Mouse (Mus musculus) kidney, postnatal 4 days (tissue): ENCODE results near the gene Saa4.
"Not testable (repeated sequence)": the region's sequence is repeated elsewhere in the genome, so short reads cannot be mapped to it uniquely, and the experiment has no call there.

Experiments used
- DNase-seq, 2 experiments: peaks; one replicate each; pipeline ENCODE4 v3.0.0; 2021; ENCODE audit warnings: mixed read lengths in 2 of 2

The Saa4 gene

DNA sequence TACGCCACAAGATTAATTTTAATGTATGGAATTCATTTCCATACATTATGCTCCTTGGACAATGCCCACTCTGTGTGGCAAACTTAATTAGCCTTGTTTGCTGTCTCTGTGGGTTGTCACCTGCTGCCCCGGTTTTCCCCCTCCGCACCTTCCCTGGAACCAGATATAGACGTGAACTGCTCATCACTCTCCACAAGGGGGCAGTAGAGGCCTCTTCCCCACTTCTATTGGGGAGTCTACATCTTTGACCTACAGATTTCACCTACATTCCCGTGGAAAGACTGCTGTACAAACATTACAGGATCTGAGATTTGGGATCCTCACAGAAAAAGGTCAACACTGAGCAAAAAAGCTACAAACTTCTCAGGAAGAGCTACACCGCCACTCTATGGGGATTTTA, 17.9 kb downstream of the Saa4 start:
- peak; percentile 73 for DNase-seq

GRCm38 (mm10) chr7:46712250-46712649, 20.2 kb downstream of the Saa4 start:
- DNase-seq: no peak

DNA sequence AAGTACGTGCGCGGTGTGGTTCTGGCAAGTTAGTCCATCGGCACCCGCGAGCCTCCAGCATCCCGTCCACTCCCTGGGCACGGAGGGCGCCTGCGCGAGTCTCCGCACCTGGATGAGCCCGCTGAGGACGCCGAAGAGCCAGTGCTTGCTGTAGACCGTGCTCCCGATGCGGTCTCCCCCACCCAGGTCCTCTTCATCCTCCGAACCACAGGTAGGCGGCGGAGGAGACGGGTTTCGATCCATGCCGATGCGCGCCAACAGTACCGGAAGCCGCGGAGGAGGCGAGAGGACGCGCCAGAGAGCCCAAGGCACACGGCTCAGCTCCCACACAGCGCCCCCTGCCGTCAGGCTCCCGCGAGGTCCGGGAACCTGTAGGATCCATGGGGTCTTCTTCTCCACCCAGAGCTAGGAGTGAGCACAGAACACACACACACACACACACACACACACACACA, 22.0 kb downstream of the Saa4 start, which contains the start of gene Saal1:
Gene Saal1 (minus strand): TSS at position 291 of the 455 bp plus-strand sequence.
- peak; percentile 95 for DNase-seq

- DNase-seq: no peak
Measured at GRCm38 (mm10) chr7:46700521-46701025, 31.8 kb downstream of the Saa4 start.

DNA sequence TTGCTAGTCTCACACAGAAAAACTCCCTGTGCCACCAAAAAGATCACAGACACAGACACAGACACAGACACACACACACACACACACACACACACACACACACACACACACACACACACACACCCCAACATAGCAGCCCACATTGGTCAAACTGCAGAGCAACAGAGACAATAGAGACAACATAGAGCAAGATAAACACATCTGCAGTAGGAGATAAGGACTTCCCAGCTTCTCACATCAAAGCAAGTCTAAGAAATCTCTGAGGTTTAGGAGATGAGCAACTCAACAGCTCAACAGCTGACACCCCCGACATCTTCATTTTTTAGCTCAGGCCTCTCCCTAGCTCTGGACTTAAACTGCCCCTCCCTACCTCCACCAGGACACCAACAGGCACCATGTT, 35.6 kb downstream of the Saa4 start:
- no peak for DNase-seq

- DNase-seq: no peak
Measured at GRCm38 (mm10) chr7:46686827-46687226, 45.6 kb downstream of the Saa4 start.

- no peak for DNase-seq
Measured at GRCm38 (mm10) chr7:46680732-46681131, 51.7 kb downstream of the Saa4 start.

GRCm38 (mm10) chr7:46679044-46679443, 53.4 kb downstream of the Saa4 start:
- not testable (repeated sequence) for DNase-seq

- no peak for DNase-seq
Measured at GRCm38 (mm10) chr7:46678417-46678816, 54.0 kb downstream of the Saa4 start.
